Mouse (Mus musculus) kidney, embryonic 15.5 days (tissue): ENCODE measurements around the gene Gm5741. TPM values are rescaled to one million over a fixed set of nuclear protein-coding genes. Genes with fewer than 3 reads are reported as not detected.

Experiments used
- ATAC-seq: fragments of 200-750 bp; cut with Nextera tagmentation; replicated peaks from 2 replicates; pipeline ENCODE4 v1.8.0; 2017; ENCODE audit warnings: moderate TSS enrichment; ENCODE audit not compliant: low FRiP score
- H3K27ac ChIP-seq: fragments of 300-500 bp; sonication (generic); 2 replicates; pipeline ENCODE4 v1.5.1; 2015; ENCODE audit warnings: mild to moderate bottlenecking, inconsistent platforms
- H3K27me3 ChIP-seq: fragments of 300-500 bp; sonication (generic); 2 replicates; pipeline ENCODE4 v1.6.1; 2015; ENCODE audit warnings: inconsistent platforms
- H3K36me3 ChIP-seq: fragments of 300-500 bp; sonication (generic); 2 replicates; pipeline ENCODE4 v1.6.1; 2015; ENCODE audit warnings: inconsistent platforms
- H3K4me1 ChIP-seq: fragments of 300-500 bp; sonication (generic); 2 replicates; pipeline ENCODE4 v1.6.1; 2015; ENCODE audit warnings: inconsistent platforms
- H3K4me2 ChIP-seq: fragments of 300-500 bp; sonication (generic); 2 replicates; pipeline ENCODE4 v1.6.1; 2015; ENCODE audit warnings: moderate library complexity, mild to moderate bottlenecking, inconsistent platforms
- H3K4me3 ChIP-seq: fragments of 300-500 bp; sonication (generic); replicated peaks from 2 replicates; pipeline ENCODE4 v1.5.1; 2015; ENCODE audit warnings: mild to moderate bottlenecking, inconsistent platforms
- H3K9ac ChIP-seq: fragments of 300-500 bp; sonication (generic); 2 replicates; pipeline ENCODE4 v1.6.1; 2015; ENCODE audit warnings: mild to moderate bottlenecking, inconsistent platforms
- H3K9me3 ChIP-seq: fragments of 300-500 bp; sonication (generic); replicated peaks from 2 replicates; pipeline ENCODE4 v1.6.1; 2016; ENCODE audit warnings: inconsistent platforms
- WGBS: fragments of 180-500 bp; shearing (Covaris S2); methylation state at CpG from one replicate; pipeline ENCODE4 v1.1.7; 2015; ENCODE audit warnings: mixed read lengths; 5-methylcytosine and 5-hydroxymethylcytosine counted together
- polyA plus RNA-seq: library from polyadenylated mRNA; unstranded; fragments of >200 nt; fragmentation: Nextera tagmentation; extraction: Ambion mirVana; gene quantifications from 2 replicates; pipeline ENCODE4 v1.2.1, GENCODE M21; 2015

The Gm5741 gene
- polyA plus RNA-seq, 1 experiment from 2014 or later = 0.82 TPM

DNA sequence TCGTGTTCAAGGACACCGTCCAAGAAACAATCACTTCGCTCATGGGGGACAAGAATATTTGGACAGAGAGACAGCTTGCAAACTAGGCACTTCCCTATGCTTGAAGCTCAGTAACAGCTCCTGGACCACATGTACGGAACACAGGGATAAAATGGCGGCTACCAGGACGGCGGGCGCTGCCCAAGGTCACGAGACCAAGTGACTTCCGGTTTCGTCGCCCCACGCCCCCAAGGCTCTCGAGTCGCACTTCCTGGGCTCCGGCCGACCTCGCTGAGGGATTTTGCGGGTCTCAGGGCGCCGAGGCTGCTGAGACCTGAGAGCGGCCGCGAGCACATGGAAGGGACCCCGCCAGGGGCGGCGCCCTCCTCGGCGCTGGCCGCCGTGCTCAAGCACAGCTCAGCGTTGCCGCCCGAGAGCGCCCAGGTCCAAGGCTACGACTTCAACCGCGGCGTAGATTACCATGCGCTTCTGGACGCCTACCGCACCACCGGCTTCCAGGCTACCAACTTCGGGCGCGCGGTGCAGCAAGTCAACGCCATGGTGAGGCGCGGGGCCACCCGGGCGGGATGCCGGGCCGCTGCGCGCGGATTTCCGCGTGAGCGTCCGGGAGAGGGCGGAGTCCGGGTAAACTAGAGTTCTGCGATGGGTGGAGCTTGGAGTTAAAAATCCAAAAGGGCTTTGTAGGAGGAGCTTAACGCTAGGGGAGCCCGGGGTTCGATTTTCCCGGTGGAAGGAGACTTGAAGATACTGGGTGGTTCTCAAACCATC is 3.9 kb upstream of the Gm5741 start, which contains the start of gene Dhps:
Gene Dhps, plus strand, starts transcription at position 244 of the 768 bp plus-strand sequence.
- under 1% methylated on average over 68 of the region's 68 CpGs for WGBS
- H3K9me3 ChIP-seq = no peaks in the 10 kb centered on the region
- peak within 1 kb of the TSS; percentile 89 for H3K4me3 ChIP-seq
- no peaks in the 10 kb centered on the region for H3K27me3 ChIP-seq
- peak; percentile 91 for ATAC-seq
- peaks cover 47% of the 10 kb centered on the region for H3K36me3 ChIP-seq
- peak within 1 kb of the TSS; percentile 78 for H3K4me2 ChIP-seq
- peak within 1 kb of the TSS; percentile 99 for H3K27ac ChIP-seq
- peaks cover 21% of the 10 kb centered on the region for H3K4me1 ChIP-seq
- peak within 1 kb of the TSS; percentile 87 for H3K9ac ChIP-seq

DNA sequence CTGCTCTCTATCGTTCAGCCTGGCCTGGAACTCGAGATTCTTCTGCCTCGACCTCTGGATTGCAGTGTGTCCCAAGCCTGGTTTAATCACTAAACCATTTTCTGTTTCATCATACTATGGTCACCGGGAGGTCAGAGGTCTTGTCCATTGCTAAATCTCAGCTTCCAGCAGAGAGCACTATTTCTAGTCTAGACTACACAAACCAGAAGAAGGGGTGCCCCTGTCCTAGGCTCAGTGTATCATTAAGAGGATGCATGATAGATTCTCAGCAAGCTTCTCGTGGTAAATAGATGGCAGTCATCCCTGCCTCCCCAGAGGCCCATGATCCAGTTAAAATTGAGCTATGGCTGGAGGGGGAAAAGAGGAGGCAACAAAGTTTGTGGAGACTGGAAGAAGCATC is 3.3 kb upstream of the Gm5741 start:
- H3K27ac ChIP-seq = peak overlapping the region; percentile 99
- no peak for ATAC-seq
- 74% methylated on average over 5 of the region's 5 CpGs for WGBS
- 0 out of 2 replicates have a peak overlapping the region, but pooled peaks have one; percentile 87 for H3K9ac ChIP-seq
- H3K4me2 ChIP-seq = peak overlapping the region; percentile 78
- no peaks in the 10 kb centered on the region for H3K9me3 ChIP-seq
- H3K4me1 ChIP-seq = peaks cover 21% of the 10 kb centered on the region
- peak overlapping the region; percentile 89 for H3K4me3 ChIP-seq
- H3K27me3 ChIP-seq = no peaks in the 10 kb centered on the region
- H3K36me3 ChIP-seq = peaks cover 47% of the 10 kb centered on the region

- Histone ChIP-seq H3K27ac (no peak overlapping the region), H3K4me3 (no peak overlapping the region), H3K9me3 (no peaks in the 10 kb centered on the region), H3K27me3 (no peaks in the 10 kb centered on the region), H3K4me1 (peaks cover 7% of the 10 kb centered on the region), H3K9ac (no peak overlapping the region), H3K4me2 (no peak overlapping the region), H3K36me3 (peaks cover 44% of the 10 kb centered on the region)
- no peak for ATAC-seq
- WGBS = 92% methylated on average over 2 of the region's 2 CpGs
Measured at GRCm38 (mm10) chr8:85067155-85067554, 627 bp downstream of the Gm5741 start.

DNA sequence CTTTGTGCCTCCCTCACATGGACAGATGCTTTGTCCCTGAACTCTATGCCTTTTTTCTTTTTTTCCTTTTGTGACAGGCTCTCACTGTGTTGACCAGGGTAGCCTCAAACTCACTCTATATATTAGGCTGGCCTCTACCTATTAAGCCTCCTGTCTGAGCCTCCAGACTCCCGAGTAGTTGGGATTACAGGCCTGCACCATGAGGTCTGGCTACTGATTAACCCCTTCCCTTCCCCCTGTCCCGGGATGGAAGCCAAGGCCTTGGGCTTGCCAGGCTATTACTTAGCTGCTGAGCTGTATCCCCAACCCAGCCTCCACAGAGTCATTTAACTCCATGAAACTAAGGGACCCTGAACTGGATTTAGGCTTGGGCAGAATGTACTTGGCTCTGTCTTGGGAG is 2.6 kb downstream of the Gm5741 start:
- Histone ChIP-seq H3K4me2 (no peak overlapping the region), H3K4me3 (no peak overlapping the region), H3K36me3 (peaks cover 45% of the 10 kb centered on the region), H3K4me1 (peaks cover 17% of the 10 kb centered on the region), H3K9me3 (no peaks in the 10 kb centered on the region), H3K9ac (no peak overlapping the region), H3K27me3 (no peaks in the 10 kb centered on the region), H3K27ac (no peak overlapping the region)
- no peak for ATAC-seq
- WGBS = 35% methylated on average over 2 of the region's 2 CpGs

- H3K27ac ChIP-seq = no peak overlapping the region
- peaks cover 17% of the 10 kb centered on the region for H3K4me1 ChIP-seq
- 91% methylated on average over 4 of the region's 4 CpGs for WGBS
- no peak overlapping the region for H3K9ac ChIP-seq
- no peak overlapping the region for H3K4me2 ChIP-seq
- no peaks in the 10 kb centered on the region for H3K9me3 ChIP-seq
- no peak overlapping the region for H3K4me3 ChIP-seq
- no peak for ATAC-seq
- H3K36me3 ChIP-seq = peaks cover 49% of the 10 kb centered on the region
- H3K27me3 ChIP-seq = no peaks in the 10 kb centered on the region
Measured at GRCm38 (mm10) chr8:85062603-85063002, 5.2 kb downstream of the Gm5741 start.

DNA sequence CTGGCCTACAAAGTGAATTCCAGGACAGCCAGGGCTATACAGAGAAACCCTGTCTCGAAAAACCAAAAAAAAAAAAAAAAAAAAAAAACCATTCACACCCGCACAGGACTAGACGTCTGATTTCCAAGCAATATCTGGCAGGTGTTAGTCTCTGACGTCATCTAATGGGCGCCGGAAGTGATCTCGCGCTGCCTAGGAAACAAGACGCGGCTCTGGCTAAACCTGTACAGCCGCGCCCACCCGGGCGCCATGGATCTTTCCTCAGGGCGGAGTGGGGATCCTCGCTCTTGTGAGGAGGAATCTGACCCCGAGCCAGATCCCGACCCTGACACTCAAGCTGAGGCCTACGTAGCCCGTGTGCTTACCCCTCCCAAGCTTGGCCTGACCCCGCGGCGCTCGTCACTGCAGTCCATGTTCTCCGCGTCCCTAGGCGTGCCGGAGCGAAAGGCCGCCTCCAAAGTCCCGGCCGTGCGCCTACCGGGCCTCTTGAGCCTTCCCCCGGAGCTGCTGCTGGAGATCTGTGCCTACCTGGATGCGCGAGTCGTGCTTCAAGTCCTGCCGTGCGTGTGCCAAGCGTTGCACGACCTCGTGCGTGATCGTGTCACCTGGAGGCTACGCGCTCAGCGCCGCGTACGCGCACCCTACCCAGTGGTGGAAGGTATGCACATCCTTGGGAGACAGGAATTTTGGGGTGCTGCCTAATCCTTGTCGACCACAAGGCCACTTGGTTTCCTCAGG is 7.7 kb downstream of the Gm5741 start, which contains the start of gene Fbxw9:
Gene Fbxw9, plus strand, starts transcription at position 177 of the 738 bp plus-strand sequence.
- peaks cover 53% of the 10 kb centered on the region for H3K36me3 ChIP-seq
- peak; percentile 90 for ATAC-seq
- H3K9me3 ChIP-seq = no peaks in the 10 kb centered on the region
- H3K4me3 ChIP-seq = peak within 1 kb of the TSS; percentile 92
- under 1% methylated on average over 53 of the region's 53 CpGs for WGBS
- H3K4me1 ChIP-seq = peaks cover 17% of the 10 kb centered on the region
- H3K27me3 ChIP-seq = no peaks in the 10 kb centered on the region
- peak within 1 kb of the TSS; percentile 82 for H3K4me2 ChIP-seq
- H3K27ac ChIP-seq = peak within 1 kb of the TSS; percentile 67; the same call in 1 of the 2 replicates
- H3K9ac ChIP-seq = peak within 1 kb of the TSS; percentile 75

DNA sequence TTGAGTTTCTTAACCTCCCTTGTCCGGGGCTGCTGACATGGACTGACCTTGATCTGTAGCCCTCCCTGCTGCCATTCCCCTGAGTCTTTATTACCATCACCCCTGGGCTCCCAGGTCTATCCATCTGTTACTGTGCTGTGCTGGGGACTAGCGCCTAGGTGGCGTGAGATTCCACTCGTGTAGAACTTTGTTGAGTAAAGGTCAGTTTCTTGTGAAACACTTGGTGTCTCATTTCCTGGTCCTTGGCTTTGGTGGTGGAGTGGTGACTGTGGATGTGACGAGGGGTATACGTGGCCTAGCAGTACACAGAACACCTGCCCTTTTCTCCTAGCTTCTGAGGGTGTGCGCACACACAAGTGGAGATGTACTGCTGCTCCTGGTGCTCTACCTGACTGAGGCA is 10.4 kb downstream of the Gm5741 start:
- WGBS = 78% methylated on average over 7 of the region's 7 CpGs
- H3K27ac ChIP-seq = no peak overlapping the region
- no peaks in the 10 kb centered on the region for H3K9me3 ChIP-seq
- H3K9ac ChIP-seq = no peak overlapping the region
- peaks cover 17% of the 10 kb centered on the region for H3K4me1 ChIP-seq
- H3K4me2 ChIP-seq = no peak overlapping the region
- H3K36me3 ChIP-seq = peaks cover 60% of the 10 kb centered on the region
- ATAC-seq = no peak
- no peaks in the 10 kb centered on the region for H3K27me3 ChIP-seq
- no peak overlapping the region for H3K4me3 ChIP-seq

DNA sequence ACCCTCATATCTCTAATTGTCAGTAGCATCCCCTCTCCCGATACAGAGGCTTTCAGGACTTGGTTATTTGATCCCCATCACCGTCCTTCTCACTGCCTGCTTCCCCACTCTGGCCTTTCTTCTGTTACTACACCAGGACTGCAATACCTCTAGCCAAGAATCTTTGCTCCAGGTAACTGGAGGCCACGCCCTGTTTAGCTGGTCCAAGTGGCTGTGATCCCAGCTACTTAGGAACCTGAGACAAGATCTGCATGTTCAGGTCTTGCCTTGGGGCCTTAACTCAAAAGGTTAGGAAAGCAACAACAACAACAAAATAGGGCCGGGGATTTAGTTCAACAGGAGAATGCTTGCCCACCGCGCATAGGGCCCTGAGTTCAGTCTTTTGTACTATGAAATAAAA is 24.2 kb downstream of the Gm5741 start:
- Histone ChIP-seq H3K9ac (no peak overlapping the region), H3K4me3 (no peak overlapping the region), H3K9me3 (no peaks in the 10 kb centered on the region), H3K27ac (no peak overlapping the region), H3K27me3 (no peaks in the 10 kb centered on the region), H3K36me3 (peaks cover 89% of the 10 kb centered on the region), H3K4me2 (no peak overlapping the region), H3K4me1 (peaks cover 8% of the 10 kb centered on the region)
- ATAC-seq = no peak
- 86% methylated on average over 6 of the region's 6 CpGs for WGBS

- H3K36me3 ChIP-seq = peaks cover 42% of the 10 kb centered on the region
- peak overlapping the region; percentile 83 for H3K4me3 ChIP-seq
- H3K9ac ChIP-seq = peak overlapping the region; percentile 96
- under 1% methylated on average over 57 of the region's 57 CpGs for WGBS
- peak overlapping the region; percentile 83 for H3K4me2 ChIP-seq
- no peaks in the 10 kb centered on the region for H3K9me3 ChIP-seq
- H3K27me3 ChIP-seq = no peaks in the 10 kb centered on the region
- peak overlapping the region; percentile 100 for H3K27ac ChIP-seq
- H3K4me1 ChIP-seq = peaks cover 29% of the 10 kb centered on the region
- ATAC-seq = peak; percentile 12
Measured at GRCm38 (mm10) chr8:85037681-85038531, 29.9 kb downstream of the Gm5741 start.

GRCm38 (mm10) chr8:85037366-85037680 is 30.5 kb downstream of the Gm5741 start:
- H3K4me3 ChIP-seq = peak overlapping the region; percentile 83
- peak; percentile 63 for ATAC-seq
- 0% methylated on average over 14 of the region's 14 CpGs for WGBS
- H3K36me3 ChIP-seq = peaks cover 42% of the 10 kb centered on the region
- H3K27ac ChIP-seq = peak overlapping the region; percentile 100
- no peaks in the 10 kb centered on the region for H3K9me3 ChIP-seq
- H3K27me3 ChIP-seq = no peaks in the 10 kb centered on the region
- peak overlapping the region; percentile 96 for H3K9ac ChIP-seq
- peak overlapping the region; percentile 83 for H3K4me2 ChIP-seq
- peaks cover 29% of the 10 kb centered on the region for H3K4me1 ChIP-seq

DNA sequence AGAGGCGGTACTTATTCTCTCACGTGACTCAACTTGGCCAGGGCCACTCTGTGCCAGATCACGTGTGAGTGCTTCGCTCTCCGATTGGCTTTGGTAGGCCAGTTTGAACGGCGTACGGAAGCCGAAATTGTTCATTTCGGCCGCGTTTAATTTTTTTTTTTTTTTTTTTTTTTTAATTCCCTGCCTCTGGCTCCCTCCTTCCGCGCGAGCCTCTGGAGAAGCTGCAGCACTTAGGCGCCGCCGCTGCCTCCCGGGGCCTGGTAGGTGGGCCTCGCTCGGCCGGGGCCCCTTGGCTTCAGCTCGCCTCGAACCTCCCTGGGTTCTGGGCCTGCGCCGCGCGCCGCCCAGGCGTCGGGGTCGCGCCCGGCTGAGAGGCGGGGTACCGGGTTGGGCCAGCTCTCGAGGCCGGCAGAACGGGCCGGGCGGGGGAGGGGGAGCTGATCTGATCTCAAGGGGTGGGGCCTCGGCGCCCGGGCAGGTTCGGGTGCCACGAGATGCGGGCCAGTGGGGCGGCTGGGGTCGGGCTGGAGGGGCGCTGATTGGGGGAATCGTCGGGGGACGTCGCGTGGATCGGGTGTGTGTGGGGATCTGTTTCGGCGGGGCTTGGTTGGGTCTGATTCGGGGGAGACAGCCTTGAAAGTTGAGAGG is 30.9 kb downstream of the Gm5741 start, which contains the start of gene Tnpo2:
Gene Tnpo2, plus strand, starts transcription at position 198 of the 648 bp plus-strand sequence.
- H3K9me3 ChIP-seq = no peaks in the 10 kb centered on the region
- peaks cover 42% of the 10 kb centered on the region for H3K36me3 ChIP-seq
- whole genome bisulfite sequencing = under 1% methylated on average over 59 of the region's 59 CpGs
- no peaks in the 10 kb centered on the region for H3K27me3 ChIP-seq
- ATAC-seq = peak; percentile 91
- H3K4me3 ChIP-seq = peak within 1 kb of the TSS; percentile 83
- peak within 1 kb of the TSS; percentile 83 for H3K4me2 ChIP-seq
- peak within 1 kb of the TSS; percentile 100 for H3K27ac ChIP-seq
- H3K4me1 ChIP-seq = peaks cover 29% of the 10 kb centered on the region
- peak within 1 kb of the TSS; percentile 96 for H3K9ac ChIP-seq
